Mouse (Mus musculus) embryonic stem cell, embryonic (primary cell): ENCODE measurements around the gene Htra1.

Experiments
- CTCF ChIA-PET, 4 experiments: fragments of 300-600 bp in 2 of 4; fragments of 350-600 bp in 2 of 4; sonication (Branson Sonifier 250); formaldehyde crosslinking; loops; one replicate each; lab custom pipeline; 2022; ENCODE audit warnings: inconsistent platforms in 2 of 4; lab: Charles Lee
- POLR2A ChIA-PET, 4 experiments: fragments of 300-600 bp in 2 of 4; fragments of 350-600 bp in 2 of 4; sonication (Branson Sonifier 250); formaldehyde crosslinking; loops; one replicate each; lab custom pipeline; 2022; ENCODE audit warnings: antibody characterized with exemption in 4 of 4, inconsistent platforms in 1 of 4; lab: Charles Lee

The Htra1 gene

DNA sequence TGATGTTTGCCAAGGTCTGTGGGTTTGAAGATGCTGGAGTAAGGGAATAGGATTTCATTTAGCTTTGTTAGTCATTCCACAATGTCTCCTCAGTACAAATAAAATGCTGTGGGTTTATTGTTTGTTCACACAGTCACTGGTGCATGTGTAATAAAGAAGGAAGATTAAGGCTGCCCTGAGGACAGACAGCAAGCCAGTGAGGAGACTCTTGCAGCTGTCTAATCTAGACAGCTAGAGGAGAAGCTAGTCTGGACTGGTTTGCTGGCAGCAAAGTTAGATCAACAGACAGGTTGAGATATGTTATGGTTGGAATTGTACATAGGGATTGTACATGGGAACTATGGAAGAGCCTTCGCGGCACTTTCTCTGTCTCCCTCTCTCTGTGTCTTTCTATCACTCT lies 71.3 kb downstream of the Htra1 start:
- CTCF ChIA-PET, result no interaction called here
- POLR2A ChIA-PET, result no interaction called here

DNA sequence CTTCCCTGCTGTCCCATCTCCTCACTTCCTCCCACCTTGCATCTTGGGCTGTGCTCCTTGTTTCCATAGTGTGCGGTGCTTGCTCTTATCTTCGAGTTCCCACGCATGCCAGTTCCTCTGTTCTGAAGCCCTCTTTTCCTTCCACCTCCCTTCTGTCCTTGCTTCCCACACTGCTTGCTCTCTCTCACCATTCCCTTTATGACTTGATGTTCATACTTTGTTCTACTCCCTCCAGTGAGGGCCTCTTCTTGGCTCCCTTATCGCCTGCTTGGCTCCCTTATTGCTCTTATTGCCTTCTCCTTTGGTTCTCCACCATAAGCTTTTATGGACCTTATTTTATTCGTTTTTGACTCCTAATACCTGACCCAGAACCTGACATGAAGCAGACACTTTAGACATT lies 73.3 kb downstream of the Htra1 start:
- ChIA-PET POLR2A (no interaction called here), CTCF (no interaction called here)

DNA sequence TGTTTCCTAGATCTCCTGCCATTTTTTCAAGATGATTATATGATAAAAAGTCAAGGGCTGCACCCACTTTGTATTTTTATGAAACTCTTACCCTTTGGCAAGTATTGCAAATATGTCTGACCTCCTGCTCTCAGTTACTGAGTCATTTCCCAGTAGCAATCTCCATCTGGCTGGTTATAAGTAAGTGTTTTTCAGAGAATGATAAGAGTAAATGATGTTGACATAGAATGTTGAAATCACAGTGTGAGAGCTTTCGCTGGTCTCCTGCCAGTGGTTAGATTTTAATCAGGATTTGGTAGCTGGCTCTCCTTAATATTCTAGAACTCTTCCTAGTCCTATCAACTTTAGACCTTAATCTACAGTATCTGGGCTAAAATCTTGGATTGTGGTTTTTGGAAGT lies 76.0 kb downstream of the Htra1 start:
- CTCF ChIA-PET, result no interaction called here
- POLR2A ChIA-PET, result no interaction called here

DNA sequence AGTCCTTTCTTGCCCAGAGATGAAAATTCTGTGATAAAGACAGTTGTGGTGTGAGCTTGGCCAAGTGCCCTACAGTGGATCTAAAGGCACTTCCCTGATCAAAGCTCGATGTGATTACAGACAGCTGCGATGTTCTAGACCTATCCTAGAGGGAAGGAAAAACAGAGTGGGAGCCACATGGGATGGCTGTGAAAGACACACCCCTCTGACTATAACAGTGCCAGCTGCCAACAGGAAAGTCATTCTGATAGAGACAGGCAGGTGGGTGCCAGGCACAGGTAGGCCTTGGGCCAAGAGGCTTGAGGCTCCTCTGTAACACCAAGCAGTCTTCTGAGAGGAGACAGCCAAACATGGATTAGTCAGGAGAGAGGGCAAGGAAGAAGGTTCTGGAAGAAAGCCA lies 83.3 kb downstream of the Htra1 start:
- CTCF ChIA-PET, result interaction anchor here in 2 of 4 experiments (0.7 to 1.8 kb wide), 2 partner anchors 25 kb away, joined by 3 to 4 read pairs; no protein-coding TSS in a partner anchor
- POLR2A ChIA-PET, result no interaction called here

DNA sequence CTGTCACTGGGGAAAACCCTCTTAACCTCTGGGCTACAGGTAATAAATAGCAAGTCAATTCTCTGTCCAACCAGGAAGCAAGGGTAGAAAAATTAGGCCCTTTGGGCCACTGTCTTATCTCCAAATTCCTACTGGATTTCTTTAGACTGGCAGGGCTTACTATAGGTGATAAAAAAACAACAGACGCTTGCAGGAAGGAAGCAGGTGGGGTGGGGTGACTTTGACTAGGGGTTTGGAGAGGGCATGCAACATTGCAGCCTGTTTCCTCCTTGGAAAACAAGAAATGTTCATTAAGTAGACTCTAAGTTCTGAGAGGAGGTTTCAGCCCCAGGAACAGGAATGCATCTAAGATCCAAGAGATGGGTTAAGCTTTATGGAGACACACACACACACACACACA lies 88.9 kb downstream of the Htra1 start:
- ChIA-PET CTCF (interaction anchor here in 1 of 4 experiments (0.6 kb wide), 2 partner anchors 38 to 1718 kb away, joined by 3 to 4 read pairs; no protein-coding TSS in a partner anchor), POLR2A (no interaction called here)

DNA sequence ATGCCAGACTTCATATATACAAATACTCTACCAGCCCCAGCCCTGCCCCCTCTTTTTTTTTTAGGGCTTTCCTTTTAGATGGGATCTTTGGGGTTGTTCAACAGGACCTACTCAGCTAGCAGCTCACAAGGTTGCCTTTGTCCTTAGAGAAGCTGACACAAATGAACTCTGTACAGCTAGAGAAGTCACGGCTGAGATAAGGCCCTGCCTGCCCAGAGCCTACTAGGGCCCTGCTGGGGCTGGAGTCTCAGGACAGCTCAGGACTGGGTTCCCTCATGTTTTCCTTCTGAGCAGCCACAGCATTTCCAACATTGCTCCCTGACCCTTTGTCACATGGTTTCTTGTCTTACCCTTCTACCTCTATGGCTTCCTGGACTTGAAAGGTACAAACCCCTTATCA lies 91.6 kb downstream of the Htra1 start:
- ChIA-PET POLR2A (no interaction called here), CTCF (no interaction called here)

DNA sequence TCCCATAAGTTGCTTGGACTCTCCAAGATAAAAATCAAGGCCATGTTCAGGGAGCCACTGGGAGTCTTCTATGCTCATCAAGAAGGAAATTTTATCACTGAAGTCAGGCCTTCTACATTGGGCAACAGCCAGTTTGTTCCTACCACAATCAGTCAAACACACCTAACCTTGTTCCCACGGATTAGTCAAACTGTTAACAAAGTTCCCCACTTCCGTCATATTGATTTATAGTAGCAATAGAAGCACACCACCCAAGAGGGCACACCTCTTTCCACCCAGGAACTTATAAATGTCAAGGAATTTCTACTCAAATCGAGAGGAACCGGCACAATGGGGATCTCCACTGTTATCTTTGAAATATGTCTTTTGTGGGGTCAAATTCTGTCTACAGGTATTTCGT lies 95.8 kb downstream of the Htra1 start, which contains the start of gene Dmbt1:
Gene Dmbt1 (plus strand): TSS at position 299 of the 400 bp plus-strand sequence.
- ChIA-PET POLR2A (no interaction called here), CTCF (no interaction called here)
